Mouse (Mus musculus) liver, embryonic 14.5 days (tissue): ENCODE measurements around the gene Ang5.
A peak's percentile ranks its signal among the peaks of the same experiment; 100 is the strongest.
"Not testable (repeated sequence)": the region's sequence is repeated elsewhere in the genome, so short reads cannot be mapped to it uniquely, and the experiment has no call there.

ENCODE experiments used
- CTCF ChIP-seq: IDR thresholded peaks from 2 replicates; pipeline ENCODE4 v1.5.1; 2016; ENCODE audit warnings: antibody characterized with exemption, low read depth, control low read depth
- EP300 ChIP-seq: IDR thresholded peaks from 2 replicates; pipeline ENCODE4 v1.6.1; 2016; ENCODE audit warnings: antibody characterized with exemption, low read depth

DNA sequence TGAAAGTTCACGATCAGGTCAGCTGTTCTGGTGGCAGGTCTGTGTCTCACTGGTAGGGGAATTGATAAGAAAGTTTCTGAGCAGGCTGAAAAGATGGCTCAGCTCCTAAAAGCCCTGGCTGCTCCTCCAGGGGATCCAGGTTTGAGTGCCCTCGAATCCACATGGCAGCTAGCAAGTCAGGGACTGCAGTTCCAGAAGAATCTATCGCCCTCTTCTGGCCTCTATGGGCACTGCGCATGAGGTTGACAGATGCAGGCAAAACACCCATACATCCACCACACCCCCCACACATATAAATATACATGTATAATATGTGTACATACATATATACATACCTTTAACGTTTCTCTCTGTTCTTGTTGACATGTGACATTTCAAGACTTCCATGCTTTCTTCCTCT is 30.5 kb downstream of the Ang5 start:
- peak; percentile 87 for TF ChIP-seq CTCF
- TF ChIP-seq EP300: not testable (repeated sequence)
